Mouse (Mus musculus): Measurements from ENCODE around the gene Mtch2. TPM values are rescaled to one million over a fixed set of nuclear protein-coding genes. Genes with fewer than 3 reads are reported as not detected.
"Not testable (repeated sequence)": the region's sequence is repeated elsewhere in the genome, so short reads cannot be mapped to it uniquely, and the experiment has no call there.

The Mtch2 gene
- total RNA-seq, 2 experiments from 2014 or later, result 141 to 156 TPM

DNA sequence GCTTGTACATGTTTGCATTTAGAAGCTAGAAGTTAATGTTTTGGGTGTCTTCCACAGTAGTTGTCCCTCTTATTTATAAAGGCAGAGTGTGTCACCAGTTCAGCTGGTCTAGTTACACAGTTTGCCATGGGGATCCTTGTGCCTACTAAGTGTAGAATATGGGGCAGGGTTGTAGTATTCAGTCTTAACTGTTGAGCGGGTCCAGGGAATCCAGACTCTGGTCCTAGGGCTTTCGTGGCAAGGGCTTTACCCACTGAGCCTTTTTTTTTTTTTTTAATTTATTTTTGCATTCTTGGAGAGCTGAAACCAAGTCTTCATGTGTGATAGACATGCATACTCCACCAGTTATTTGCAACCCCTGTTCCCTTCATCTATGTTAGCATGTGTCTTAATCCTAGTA, 14.5 kb downstream of the Mtch2 start:
- DNase-seq (ENCODE audit: low spot score in 2 of 2), result no peak

DNA sequence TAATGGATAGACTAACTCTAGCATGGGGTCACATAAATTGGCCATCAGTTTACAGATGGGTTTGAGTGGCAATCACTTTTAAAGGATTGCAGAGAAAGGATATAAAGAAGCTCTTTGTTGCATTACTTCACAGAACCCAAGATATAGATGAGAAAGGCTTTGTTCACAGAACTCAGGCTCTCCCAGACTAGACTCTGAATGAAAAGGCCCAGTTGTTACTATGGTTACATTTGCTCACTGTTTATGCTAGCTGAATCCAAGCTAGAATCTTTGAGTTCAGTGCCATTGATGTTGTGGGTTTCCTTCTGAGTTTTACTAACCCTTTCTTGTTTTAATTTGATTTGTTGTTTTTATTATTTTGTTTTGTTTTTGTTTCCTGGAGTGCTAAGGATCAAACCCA, 17.2 kb downstream of the Mtch2 start:
- DNase-seq (ENCODE audit: low spot score in 2 of 2), result no peak

DNA sequence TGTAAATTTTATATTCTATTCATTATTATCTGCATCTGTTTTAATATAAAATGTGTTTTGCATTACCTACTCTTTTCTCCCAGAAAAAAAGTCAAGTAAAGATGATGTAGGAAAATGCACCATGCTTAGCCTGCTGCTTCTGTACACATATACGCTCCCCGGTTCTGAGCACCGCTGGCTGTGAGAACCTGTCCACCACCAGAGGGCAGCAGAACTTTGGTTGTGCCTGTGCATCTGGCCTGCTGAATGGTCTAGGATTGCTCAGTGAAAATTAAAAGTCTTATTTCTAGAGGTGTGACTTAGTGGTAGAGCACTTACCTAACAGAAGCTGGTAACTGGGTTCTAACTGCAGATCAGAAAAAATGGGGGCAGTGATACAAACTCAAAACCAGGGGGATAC, 19.6 kb downstream of the Mtch2 start:
- peak; percentile 90 to 91 for DNase-seq (ENCODE audit: low spot score in 2 of 2)

DNA sequence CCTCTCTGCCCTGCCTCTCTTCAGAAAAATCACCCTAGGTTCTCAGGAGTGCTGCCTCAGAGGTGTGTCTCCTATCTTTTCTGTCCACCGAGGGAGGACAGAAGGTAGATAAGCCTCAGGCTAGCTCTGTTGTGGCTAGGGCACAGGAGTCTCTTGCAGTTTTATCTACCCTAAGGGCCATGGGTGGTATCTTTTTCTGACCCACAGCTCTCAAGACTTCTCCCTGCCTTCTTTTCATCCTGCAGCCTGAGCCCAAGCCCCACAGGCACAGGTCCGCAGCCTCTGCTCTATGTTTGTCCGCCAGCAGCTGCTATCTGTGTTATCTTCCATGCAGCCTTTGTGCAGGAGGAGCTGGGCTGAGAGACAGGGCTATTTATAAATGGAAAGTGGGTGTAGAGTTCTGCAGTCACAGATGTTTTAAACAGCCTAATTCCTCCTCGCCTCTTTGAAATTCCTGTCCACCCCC, 23.2 kb downstream of the Mtch2 start:
- no peak for DNase-seq (ENCODE audit: low spot score in 2 of 2)

DNA sequence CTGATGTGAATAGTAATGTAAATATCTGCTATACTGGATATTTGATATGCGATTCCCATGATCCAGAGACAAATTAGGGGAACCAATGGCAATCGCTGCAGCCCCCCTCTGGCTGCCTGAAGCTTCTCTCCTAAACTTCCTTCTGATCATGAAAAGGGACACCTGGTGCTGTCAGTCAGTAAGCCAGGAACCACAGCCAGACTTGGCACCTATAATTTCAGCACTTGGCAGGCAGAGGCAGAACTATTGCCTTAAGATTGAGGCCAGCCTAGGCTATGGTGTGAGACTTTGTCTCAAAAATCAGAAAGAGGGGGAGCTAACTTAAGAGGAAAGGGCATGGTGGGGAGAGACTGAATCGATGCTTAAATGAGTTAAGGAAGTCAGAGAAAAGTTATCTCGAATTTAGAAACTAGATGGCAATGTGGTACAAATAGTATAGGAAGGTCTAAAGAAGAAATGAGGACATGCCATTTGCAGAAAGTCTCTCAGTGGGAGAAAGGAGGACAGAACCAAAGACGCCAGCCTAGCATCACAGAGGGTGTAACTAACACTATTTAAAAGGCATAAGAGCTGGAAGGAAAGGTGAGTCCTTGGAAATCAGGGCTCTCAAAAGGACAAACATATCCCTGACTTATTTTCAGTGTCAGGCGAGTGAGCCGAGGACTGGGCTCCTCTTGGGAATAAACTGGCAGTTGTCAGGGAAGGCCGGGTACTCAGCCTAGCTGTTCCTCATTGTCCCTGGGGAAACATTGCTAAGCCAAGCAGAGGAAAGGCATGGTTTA, 24.4 kb downstream of the Mtch2 start:
- DNase-seq (ENCODE audit: low spot score in 2 of 2), result no peak

DNA sequence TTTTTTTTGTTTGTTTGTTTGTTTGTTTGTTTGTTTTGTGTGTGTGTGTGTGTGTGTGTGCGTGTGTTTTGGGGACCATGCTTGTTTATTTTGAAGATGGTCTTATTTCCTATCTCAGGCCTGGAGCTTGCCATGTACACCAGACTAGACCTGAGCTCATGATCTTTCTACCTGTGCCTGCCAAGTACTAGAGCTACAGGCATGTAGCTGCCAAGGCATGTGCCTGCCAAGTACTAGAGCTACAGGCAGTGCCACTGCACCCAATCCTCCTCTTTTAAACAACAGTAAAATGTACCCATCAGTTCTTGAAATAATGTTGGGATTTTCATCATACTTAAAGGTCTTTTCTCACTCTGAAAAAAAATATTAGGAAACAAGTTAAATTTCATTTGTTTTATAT, 27.1 kb downstream of the Mtch2 start:
- no peak for DNase-seq (ENCODE audit: low spot score in 2 of 2)

DNA sequence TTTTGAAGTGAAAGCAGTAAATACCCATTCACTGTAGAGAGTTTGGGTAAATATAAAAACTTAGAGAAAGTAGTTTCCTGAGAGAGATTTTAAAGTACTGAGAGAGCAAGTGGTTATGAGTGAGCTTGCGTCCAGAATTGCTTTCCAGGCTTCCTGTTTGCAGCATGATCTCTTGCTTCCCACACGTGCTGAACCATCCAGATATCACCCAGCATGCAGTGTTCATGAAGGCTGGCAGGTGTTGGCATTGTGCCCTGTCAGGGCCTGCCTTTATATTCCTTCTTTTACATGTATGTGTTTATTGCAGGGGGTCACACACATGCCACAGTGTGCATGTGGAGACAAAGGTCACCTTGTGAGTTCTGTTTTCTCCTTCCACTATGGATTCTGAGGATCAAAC, 28.3 kb downstream of the Mtch2 start:
- DNase-seq (ENCODE audit: low spot score in 2 of 2), result no peak

DNA sequence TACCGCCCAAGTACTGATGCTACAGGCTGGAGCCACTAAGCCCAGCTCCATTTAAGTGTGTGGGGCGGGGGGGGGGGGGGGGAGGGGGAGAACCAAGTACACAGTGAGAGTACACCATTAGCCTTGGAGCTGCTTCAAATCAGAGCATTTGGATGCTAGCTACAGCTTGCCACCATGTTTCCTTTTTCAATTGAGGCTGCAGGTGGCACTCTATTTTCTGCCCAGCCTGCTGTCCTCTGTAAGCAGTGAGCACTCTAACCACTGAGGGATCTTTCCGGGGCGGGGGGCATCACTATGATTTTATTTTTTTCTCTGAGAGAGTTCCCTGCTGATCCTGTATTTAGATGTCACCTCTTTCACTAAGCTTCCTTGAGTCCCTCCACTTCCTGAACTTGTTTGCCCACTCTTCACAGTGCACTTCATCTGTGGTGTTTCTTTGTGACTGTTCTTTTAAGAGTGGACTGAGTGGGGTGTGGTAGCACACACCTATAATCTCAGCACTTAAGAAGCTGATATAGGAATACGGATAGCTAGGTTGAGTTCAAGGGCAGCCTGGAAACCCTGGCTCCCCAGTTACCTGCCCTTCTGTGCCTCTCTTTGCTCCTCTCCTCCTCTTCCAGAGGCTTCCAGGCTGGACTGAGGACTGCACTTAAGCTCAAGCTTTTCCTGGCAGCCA, 30.8 kb downstream of the Mtch2 start:
- no peak for DNase-seq (ENCODE audit: low spot score in 2 of 2)

DNA sequence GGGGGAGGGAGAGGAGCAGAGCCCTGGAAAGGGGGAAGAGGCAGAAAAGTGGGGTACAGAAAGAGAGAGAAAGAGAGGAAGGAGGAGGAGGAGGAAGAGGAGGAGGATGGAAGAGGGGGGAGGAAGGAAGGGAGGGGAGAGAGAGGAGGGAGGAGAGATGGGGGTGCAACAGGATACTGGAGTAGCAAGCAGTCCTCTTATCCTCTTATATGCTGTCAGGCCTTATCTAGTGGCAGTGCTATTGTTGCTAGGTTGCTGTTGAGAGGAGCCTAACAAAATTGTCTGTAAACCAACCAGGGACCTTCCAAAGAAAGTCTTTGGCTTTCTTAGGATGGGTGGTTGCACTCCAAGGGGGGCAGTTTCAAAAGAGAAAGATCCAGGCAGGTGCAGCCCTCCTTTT, 32.5 kb downstream of the Mtch2 start:
- DNase-seq (ENCODE audit: low spot score in 2 of 2), result no peak

DNA sequence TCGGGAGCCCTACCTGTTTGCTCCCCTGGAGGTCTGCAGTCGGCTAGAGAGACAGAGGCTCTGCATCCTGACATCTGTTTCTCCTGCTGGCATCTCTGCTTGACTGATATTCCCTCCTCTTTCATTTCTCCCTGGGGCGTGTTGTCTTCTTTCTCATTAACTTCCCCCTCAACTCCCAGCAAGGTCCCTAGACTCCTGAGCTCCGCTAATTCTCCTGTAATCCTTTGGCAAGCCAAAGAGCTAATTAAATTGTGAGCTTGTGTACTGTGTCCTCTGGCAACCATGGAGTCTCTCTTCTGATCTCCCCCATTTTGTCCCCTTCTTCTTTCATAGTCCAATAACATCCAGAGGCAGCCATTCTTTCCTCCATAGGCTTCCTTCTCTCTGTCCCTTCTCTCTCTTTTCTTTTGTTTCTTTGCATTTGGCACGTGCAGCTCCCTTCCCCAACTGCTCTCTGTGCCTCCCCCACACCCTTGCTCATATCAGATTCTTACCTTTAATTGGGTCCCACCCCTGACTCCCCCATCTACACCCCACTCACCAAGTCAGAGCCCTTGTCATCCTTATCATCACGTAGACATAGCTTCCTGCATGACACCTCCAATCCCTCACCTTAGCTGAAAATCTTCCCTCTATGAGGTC, 33.3 kb downstream of the Mtch2 start:
- DNase-seq (ENCODE audit: low spot score in 2 of 2), result no peak

DNA sequence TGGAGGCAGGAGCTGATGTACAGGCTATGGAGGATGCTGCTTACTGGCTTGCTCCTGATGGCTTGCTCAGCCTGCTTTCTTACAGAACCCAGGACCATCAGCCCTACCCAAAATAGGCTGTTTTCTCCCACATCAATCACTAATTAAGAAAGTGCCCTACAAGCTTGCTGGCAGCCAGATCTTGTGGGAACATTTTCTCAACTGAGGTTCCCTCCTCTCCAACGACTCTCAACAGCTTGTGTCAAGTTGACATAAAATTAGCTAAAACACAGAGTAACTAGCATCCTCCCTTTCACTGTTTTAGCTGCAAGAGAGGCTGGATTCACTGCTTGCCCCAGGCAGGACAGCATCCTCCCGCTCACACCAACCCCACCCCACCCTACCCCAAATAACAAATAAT, 34.9 kb downstream of the Mtch2 start:
- DNase-seq (ENCODE audit: low spot score in 2 of 2), result no peak

DNA sequence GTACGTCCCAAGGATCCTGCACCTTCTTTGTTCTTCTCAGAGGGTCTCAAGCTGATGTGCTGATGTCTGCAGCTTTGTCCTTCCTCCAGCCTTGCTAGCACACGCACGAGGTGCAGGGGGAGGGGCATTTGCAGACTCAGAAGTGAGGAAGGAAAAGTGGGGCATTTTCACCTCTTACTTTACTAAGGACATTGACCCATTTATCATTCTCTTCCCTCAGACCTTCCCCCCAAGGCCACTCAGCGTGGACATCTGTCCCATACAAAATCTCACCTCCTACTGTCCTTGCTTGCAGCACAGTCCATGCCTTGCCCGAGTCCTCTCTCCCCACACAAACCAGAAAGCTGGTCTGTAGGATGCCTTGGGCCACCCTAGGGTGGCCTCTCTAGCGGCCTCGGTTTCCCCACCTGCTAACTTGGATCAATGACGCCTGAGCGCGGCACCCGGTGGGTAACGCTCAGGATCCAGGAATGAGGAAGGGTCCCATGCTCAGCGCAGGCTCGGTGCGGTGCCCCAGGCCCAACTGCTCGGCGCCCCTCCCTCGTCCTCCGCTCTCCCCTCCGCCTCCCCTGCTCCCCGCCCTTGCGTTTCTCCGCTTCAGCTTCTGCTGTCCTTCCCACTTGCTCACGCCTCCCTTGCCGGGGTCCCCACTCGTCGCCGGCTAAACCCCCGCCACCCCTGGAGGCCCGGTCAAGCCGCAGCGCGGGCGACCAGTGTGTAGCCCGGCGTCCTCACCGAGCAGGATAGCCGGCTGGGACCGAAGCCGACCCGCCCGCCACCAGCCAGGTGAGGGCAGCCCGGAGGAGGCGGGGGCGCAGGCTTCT, 38.5 kb downstream of the Mtch2 start, which contains the start of gene C1qtnf4:
Gene C1qtnf4, plus strand, starts transcription at position 643 of the 824 bp plus-strand sequence.
- peak; percentile 60 to 66 for DNase-seq (ENCODE audit: low spot score in 2 of 2)

DNA sequence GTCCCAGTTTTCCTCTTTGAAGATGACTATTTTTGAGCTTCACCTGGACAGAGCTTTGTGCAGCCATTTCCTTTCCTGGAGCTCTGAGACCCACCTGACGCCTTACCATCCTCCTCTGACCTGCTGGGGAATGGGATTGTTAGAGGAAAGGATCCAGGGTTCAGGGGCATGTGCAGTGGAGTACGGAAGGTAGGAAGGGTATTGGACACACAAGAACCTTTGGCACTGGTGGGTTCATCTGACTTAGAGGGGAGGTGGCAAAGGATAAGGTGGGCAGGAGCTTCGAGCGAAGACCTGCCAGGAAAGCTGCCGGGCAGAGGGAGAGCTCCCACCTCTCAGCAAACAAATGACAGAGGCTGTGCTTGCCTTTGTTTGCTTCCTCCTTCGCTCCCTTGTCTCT, 39.5 kb downstream of the Mtch2 start:
- no peak for DNase-seq (ENCODE audit: low spot score in 2 of 2)

DNA sequence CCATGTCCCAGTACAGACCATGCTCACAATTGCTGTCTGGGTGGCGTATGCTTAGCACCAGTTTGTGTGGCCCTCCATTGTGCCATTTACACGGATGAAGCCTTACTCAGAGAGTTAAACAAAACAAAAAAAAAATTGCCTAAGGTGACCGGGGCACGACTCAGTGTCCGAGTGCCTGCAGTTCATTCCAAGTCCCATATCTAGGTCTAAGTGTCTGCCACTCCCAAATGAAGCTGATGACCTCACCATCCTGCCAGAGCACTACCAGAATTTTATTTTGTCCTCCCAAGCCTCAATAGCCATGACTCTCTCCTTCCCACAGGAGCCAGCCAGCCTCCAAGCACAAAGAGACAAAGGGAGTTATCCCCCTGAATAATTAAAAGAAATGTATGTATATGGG, 40.7 kb downstream of the Mtch2 start:
- DNase-seq (ENCODE audit: low spot score in 2 of 2), result no peak

DNA sequence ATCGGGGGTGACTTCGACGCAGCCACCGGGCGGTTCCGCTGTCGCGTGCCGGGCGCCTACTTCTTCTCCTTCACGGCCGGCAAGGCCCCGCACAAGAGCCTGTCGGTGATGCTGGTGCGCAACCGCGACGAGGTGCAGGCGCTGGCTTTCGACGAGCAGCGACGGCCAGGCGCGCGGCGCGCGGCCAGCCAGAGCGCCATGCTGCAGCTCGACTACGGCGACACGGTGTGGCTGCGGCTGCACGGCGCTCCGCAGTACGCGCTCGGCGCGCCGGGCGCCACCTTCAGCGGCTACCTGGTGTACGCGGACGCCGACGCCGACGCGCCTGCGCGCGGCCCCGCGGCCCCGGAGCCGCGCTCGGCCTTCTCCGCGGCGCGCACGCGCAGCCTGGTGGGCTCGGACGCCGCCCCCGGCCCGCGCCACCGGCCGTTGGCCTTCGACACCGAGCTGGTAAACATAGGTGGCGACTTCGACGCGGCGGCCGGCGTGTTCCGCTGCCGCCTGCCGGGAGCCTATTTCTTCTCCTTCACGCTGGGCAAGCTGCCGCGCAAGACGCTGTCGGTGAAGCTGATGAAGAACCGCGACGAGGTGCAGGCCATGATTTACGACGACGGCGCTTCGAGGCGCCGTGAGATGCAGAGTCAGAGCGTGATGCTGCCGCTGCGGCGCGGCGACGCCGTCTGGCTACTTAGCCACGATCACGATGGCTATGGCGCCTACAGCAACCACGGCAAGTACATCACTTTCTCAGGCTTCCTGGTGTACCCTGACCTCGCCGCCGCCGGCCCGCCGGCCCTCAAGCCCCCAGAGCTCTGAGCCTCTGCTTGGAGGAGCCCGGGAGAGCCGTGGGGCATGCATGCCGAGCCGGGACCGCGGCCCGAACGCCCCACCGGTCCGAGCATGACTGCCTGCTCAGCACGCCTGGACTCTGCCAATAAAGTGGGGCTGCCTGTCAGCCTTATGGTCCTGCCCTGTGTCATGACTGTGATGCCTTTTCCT, 42.9 kb downstream of the Mtch2 start:
- peak; percentile 49 to 67 for DNase-seq (ENCODE audit: low spot score in 2 of 2)

DNA sequence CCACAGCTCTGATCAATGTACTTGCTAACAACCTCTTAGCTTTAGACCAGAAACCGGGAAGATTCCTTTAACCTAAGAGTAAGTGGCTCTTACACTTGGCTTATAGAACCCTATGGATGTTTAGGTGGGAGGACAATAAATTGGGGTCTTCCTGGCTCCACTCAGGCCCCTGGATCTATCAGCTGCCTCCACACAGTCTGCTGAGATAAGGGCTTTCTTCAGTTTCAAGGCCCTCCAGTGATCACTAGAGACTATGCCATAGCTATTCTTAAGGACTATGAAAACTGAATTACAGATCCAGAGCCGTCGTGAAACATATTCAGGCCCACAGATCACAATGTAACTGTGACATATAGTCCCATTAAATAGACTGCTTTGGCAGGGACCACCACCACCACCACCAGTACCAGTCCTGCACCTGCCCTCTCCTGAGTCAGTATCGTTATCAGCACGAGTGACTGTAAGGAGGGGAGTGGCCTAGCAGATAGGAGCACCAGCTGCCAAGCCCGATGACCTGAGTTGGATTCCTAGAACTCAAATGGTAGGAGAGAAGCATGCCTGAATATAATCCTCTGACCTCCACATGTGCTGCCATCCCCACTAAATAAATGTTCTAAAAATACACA, 46.8 kb downstream of the Mtch2 start:
- no peak for DNase-seq (ENCODE audit: low spot score in 2 of 2)

DNA sequence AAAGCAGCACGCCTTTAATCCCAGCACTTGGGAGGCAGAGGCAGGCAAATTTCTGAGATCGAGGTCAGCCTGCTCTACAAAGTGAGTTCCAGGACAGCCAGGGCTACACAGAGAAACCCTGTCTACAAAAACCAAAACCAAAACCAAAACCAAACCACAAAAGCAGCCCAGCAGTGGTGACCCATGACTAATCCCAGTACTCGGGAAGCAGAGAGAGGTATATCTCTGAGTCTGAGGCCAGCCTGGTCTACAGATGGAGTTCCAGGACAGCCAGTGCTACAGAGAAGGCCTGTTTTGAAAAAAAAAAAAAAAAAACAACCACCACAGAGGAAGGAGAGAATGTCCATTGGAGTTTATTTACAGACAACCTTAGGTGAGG, 47.3 kb downstream of the Mtch2 start:
- DNase-seq (ENCODE audit: low spot score in 2 of 2), result not testable (repeated sequence)

DNA sequence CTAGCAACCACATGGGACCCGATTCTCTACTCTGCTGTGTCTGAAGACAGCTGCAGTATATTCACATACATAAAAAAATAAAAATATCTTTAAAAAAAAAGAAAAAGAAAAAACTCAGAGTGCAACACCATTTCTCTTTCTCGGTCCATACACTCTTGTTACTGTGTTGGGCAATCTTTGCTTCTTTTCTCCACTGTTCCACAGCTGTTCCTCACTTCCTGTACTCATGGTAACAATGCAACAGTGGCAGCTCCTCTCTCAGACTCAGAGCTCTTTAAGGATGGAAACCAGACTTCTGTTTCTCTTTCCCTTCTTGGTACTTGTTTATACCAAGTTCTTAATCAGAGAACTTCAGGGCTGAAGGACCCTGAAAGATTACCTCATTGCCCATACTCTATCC, 56.4 kb downstream of the Mtch2 start:
- no peak for DNase-seq (ENCODE audit: low spot score in 2 of 2)

DNA sequence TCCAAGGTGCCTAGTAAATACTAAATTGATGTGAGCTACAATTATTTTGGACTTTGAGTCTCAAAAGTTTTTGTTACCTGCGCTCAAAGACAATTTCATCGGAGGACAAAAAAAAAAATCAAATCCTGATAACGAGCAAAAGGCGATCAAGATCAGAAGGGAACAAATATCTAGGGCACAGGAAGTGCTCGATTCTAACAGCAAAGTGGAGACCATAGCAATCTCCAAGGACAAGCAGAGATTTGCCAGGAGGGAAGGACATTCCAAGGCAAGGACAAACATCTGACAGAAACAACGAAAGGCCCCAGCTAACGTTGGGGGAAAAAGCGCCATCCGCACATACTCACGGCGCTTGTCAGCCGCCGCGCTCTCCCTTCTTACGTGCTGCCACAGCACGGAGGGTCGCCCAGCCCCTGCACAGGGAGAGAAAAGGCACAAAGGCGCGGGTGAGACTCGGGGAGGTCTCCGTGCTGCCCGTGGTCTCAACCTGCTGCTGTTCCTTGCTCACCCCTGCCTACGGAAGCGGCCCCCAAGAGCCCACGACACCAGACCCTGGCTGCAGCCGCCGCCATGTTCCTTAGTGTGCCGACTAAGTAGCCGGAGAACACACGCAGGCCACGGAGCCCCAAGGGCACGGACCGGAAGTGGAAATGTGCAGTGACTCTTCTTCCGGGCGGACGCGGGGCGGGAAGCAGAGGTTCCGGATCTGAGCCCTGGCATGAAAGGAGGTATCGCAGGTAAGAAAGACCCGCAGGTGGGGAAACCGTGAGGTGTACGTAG, 57.3 kb downstream of the Mtch2 start, which contains the start of the genes Kbtbd4 and Ndufs3:
Gene Kbtbd4, plus strand, starts transcription at position 665 of the 780 bp plus-strand sequence.
Gene Ndufs3, minus strand, starts transcription at position 752 of the 780 bp plus-strand sequence.
- peak; percentile 88 to 92 for DNase-seq (ENCODE audit: low spot score in 2 of 2)
